Mouse (Mus musculus) macrophage (primary cell): ENCODE data around the gene Gramd1b. TPM values are rescaled to one million over a fixed set of nuclear protein-coding genes. Genes with fewer than 3 reads are reported as not detected.
A peak's percentile ranks its signal among the peaks of the same experiment; 100 is the strongest.

Source experiments
- H3K27ac ChIP-seq: fragments of 350-480 bp; formaldehyde crosslinking; 2 replicates; pipeline ENCODE4 v1.9.0; 2021
- H3K36me3 ChIP-seq: fragments of 350-480 bp; formaldehyde crosslinking; 2 replicates; pipeline ENCODE4 v1.9.0; 2021; ENCODE audit errors: inconsistent target
- H3K4me3 ChIP-seq: fragments of 350-480 bp; formaldehyde crosslinking; 2 replicates; pipeline ENCODE4 v1.9.0; 2021; ENCODE audit errors: inconsistent target
- H3K79me2 ChIP-seq: fragments of 350-480 bp; formaldehyde crosslinking; 2 replicates; pipeline ENCODE4 v1.9.0; 2021; ENCODE audit errors: inconsistent target
- WGBS: methylation state at CpG from one replicate; pipeline ENCODE4 v1.1.7; 2026; ENCODE audit warnings: inconsistent platforms; ENCODE audit not compliant: missing documents; 5-methylcytosine and 5-hydroxymethylcytosine counted together
- polyA plus RNA-seq: library from polyadenylated mRNA; stranded (reverse); fragments of 250-400 nt; gene quantifications from 3 replicates; pipeline ENCODE4 v1.2.4, GENCODE M21; 2018; ENCODE audit warnings: inconsistent platforms

The Gramd1b gene
- polyA plus RNA-seq, 1 experiment from 2014 or later = 73.4 TPM

DNA sequence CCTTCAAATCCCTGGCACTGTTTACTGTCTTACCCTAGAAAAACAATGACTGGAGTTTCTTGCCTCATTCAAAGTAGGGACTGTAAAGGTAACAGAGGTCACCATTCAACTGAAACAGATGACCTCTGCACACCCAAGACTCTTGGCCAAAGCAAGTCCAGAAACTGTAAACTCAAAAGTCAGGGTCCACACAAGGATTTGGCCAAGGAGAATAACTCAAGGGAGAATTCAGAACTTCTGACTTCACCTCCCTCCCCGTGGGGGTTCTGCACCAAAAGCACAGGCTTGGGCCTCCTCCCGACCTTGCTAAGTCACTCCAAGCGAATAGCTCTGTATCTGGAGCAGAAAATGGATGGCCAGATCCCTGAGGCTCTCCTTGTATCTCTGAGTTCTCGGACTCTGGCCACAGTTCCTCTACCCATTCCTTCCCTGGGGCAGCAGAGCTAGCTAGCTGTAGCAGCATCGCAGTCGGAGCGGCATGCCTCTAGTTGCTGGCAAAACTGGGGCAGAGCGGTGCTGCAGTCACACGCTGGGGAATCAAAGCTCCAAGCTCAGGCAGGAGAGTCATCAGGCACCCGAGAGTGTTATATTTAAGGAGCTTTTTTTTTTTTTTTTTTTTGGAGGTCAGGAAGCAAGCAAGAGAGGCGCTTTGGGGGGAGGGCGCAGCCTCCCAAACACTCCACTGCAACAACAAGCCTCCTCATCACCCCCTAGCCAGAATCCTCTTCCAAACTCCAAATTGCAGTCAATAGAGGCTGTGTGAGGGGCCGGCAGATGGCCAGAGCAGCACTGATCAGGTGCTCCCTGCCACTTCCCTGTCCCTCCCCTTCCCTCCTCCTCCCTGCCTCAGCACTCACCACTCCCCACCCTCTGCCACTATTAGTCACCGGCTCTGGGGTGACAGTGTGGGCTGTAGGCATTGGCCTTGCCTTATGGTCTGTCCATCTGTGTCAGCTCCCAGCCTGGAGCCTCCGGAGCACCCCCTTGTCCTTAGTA is 149.5 kb downstream of the Gramd1b start:
- WGBS = 77% methylated on average over 13 of the region's 15 CpGs
- Histone ChIP-seq H3K36me3 (no peaks in the 10 kb centered on the region), H3K4me3 (no peak overlapping the region), H3K79me2 (peaks cover 98% of the 10 kb centered on the region), H3K27ac (peak overlapping the region; percentile 65)

DNA sequence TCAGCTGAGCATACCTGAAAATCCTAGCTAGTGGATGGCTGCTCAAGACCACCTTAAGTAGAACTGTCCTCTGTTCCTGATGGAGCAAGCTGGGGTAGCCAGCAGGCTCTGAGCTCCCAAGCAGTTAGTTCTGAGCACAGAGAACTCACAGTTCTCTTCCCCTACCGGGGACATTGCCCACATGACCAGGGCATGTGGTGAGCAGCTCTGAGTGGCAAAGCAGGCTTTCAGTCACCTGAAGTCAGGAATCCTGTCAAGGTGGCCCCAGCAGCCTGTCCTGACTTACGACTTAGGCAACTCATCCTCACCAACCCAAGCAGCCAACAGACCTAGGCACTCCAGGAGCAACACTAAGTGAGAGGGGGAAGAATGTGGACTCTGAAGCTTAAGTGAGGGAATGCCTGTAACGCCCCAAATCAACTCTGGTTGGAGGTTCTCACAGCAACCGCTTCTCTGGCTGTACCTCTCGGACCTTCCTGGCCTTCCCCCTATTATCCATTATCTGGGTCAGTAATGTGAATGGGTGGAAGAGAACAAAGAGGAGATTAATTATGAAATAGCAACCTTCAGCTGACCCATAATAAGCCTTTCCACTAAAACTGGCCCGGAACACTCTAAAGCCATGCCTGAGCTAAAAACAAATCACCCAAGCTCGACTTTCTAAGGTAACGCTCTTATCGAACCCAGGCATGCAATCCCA is 154.3 kb downstream of the Gramd1b start:
- 89% methylated on average over 9 of the region's 9 CpGs for WGBS
- no peaks in the 10 kb centered on the region for H3K36me3 ChIP-seq
- H3K27ac ChIP-seq = no peak overlapping the region
- H3K4me3 ChIP-seq = no peak overlapping the region
- H3K79me2 ChIP-seq = peaks cover 100% of the 10 kb centered on the region

DNA sequence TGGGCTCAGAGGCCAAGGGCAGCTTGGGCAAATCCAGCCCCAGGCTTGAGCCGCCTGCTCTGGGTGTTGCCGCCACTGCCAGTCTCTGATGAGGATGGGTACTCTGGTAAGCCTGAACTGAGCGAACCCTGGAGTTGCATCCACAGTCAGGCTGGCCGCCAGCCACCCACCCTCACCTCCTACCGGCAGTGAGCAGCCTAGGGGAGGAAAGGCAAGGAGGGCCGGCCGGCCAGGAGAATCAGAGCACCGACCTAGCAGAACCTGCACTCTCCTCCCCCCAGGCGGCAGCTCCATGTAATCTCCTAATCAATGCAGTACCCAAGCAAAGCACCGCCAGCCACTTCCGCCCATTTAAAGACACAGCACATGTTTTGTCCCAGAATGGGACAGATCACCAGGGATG is 155.0 kb downstream of the Gramd1b start:
- no peak overlapping the region for H3K4me3 ChIP-seq
- WGBS = 87% methylated on average over 10 of the region's 11 CpGs
- H3K27ac ChIP-seq = no peak overlapping the region
- peaks cover 100% of the 10 kb centered on the region for H3K79me2 ChIP-seq
- no peaks in the 10 kb centered on the region for H3K36me3 ChIP-seq

DNA sequence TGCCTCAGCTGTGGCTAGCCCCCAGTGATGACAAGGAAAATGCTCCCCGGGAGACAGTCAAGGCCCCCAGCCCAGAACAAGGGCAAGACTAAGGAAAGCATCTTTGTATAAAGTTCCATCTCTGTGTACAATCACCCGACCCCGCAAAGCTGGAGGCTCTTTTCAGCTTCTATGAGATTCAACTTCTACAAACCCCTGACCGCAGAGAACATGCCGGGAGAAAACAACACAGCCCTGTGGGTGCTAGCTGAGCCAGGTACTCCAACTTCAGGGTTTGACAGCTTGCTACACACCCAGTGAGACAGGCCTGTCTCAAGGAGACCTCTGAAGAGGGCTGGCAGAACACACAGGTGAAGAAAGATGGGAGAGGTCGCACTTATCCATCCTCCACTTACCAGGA is 155.7 kb downstream of the Gramd1b start:
- Histone ChIP-seq H3K27ac (no peak overlapping the region), H3K79me2 (peaks cover 100% of the 10 kb centered on the region), H3K36me3 (no peaks in the 10 kb centered on the region), H3K4me3 (no peak overlapping the region)
- WGBS = 93% methylated on average over 6 of the region's 6 CpGs

DNA sequence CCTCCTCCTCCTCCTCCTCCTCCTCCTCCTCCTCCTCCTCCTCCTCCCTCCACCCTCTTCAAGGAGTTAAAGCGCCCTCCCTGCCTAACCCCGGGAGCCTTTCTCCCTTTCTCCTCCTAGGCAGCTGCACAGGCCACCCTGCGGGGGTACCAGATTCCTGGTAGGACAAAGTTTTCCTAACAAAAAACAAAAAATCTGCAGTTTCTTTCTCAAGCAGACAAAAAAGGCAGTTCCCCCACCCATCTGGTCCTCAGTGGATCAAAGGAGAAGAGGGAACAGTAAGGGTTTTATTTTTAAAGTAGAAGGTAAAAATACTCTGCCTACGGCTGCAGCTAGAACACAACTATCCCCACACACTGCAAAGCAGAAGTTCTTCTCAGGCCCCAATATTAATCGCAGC is 156.2 kb downstream of the Gramd1b start:
- H3K79me2 ChIP-seq = peaks cover 100% of the 10 kb centered on the region
- H3K4me3 ChIP-seq = no peak overlapping the region
- H3K27ac ChIP-seq = no peak overlapping the region
- WGBS = 72% methylated on average over 2 of the region's 5 CpGs
- H3K36me3 ChIP-seq = no peaks in the 10 kb centered on the region

- Histone ChIP-seq H3K36me3 (no peaks in the 10 kb centered on the region), H3K79me2 (peaks cover 100% of the 10 kb centered on the region), H3K27ac (no peak overlapping the region), H3K4me3 (no peak overlapping the region)
- 93% methylated on average over 5 of the region's 6 CpGs for WGBS
Measured at GRCm38 (mm10) chr9:40374533-40374971, 156.6 kb downstream of the Gramd1b start.

DNA sequence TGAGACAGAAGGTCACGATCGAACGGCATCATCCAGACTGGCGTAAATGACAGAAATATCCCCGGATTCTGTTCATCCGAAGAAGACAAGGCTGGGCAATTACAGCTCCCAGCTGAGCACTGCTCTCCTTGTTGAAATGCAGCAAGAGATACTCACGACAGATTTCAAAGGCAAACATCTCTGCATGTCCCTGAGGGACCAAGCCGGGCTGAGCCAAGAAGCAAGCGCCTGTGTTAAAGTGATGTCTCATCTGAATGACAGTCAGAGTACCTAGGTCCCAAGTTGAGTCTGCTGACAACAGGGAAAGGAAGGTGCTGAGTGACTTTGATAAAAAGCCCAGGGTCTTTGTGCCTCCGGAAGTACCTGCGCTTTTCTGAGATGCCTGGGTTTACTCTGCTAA is 157.1 kb downstream of the Gramd1b start:
- Histone ChIP-seq H3K4me3 (no peak overlapping the region), H3K36me3 (no peaks in the 10 kb centered on the region), H3K79me2 (peaks cover 100% of the 10 kb centered on the region), H3K27ac (no peak overlapping the region)
- 95% methylated on average over 11 of the region's 11 CpGs for WGBS

GRCm38 (mm10) chr9:40370151-40370550 is 161.0 kb downstream of the Gramd1b start:
- H3K79me2 ChIP-seq = peaks cover 99% of the 10 kb centered on the region
- WGBS = 93% methylated on average over 4 of the region's 4 CpGs
- no peaks in the 10 kb centered on the region for H3K36me3 ChIP-seq
- no peak overlapping the region for H3K27ac ChIP-seq
- no peak overlapping the region for H3K4me3 ChIP-seq

GRCm38 (mm10) chr9:40366795-40367194 is 164.4 kb downstream of the Gramd1b start:
- WGBS = 97% methylated on average over 2 of the region's 8 CpGs
- H3K27ac ChIP-seq = no peak overlapping the region
- no peak overlapping the region for H3K4me3 ChIP-seq
- peaks cover 99% of the 10 kb centered on the region for H3K79me2 ChIP-seq
- no peaks in the 10 kb centered on the region for H3K36me3 ChIP-seq

- H3K4me3 ChIP-seq = no peak overlapping the region
- H3K36me3 ChIP-seq = no peaks in the 10 kb centered on the region
- peaks cover 99% of the 10 kb centered on the region for H3K79me2 ChIP-seq
- no peak overlapping the region for H3K27ac ChIP-seq
- WGBS = 93% methylated on average over 7 of the region's 7 CpGs
Measured at GRCm38 (mm10) chr9:40364312-40364711, 166.9 kb downstream of the Gramd1b start.

GRCm38 (mm10) chr9:40361970-40362369 is 169.2 kb downstream of the Gramd1b start:
- Histone ChIP-seq H3K27ac (no peak overlapping the region), H3K4me3 (no peak overlapping the region), H3K36me3 (no peaks in the 10 kb centered on the region), H3K79me2 (peaks cover 99% of the 10 kb centered on the region)
- 54% methylated on average over 6 of the region's 6 CpGs for WGBS

DNA sequence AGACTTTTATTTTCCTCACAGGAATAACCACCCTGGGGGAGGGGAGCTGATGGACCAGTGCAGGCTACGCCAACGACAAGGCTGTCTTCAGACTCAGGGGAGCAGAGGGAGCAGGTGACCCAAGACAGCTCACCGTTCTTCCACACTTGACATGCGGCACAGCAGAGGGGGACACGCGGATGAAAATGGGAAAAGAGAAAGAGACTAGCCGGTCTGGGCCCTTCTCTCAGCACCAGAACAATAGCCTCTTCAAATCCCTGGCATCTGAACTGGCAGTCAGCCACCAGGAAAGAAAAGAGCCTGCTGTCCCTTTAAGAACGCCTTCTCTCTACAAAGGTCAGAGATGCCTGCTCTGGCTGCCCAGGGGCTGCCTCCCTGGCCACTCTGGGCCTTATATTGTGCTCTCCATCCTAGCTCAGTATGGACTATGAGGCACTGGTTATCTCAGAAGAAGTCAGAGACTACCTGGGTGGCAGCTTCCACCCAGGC is 172.7 kb downstream of the Gramd1b start:
- Histone ChIP-seq H3K27ac (no peak overlapping the region), H3K4me3 (no peak overlapping the region), H3K79me2 (peaks cover 100% of the 10 kb centered on the region), H3K36me3 (no peaks in the 10 kb centered on the region)
- 95% methylated on average over 8 of the region's 8 CpGs for WGBS

DNA sequence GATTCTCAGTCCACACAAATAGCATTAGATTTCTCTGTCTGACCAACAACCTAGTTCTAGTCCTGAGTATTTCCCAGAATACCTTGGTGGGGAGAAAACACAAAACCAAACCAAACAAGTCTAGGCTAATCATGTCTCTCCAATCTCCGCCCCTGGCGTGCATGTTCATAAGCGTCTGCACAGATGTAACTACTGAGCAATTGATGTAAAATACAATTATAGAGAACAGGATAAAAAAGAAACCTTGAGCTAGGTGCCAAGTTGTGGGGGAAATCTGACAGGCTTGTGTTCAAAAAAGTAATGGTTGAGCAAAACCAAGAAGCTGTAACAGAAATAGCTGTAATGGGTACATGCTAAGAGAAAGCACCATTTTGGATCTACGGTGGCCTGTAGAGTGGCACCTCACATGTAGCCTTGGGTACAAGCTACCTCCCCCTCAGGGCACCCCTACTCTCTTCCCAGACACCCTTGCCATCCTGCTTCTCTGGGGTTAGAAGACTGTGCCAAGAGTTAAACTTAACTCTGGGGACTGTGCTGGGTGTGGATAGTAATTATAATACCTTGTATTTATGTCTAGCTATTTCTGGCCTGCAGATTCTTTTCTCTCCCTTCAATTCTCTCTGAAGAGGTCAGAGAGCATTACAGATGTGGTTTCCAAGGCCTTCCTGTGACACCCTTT is 174.3 kb downstream of the Gramd1b start:
- H3K79me2 ChIP-seq = peaks cover 100% of the 10 kb centered on the region

GRCm38 (mm10) chr9:40356368-40356767 is 174.8 kb downstream of the Gramd1b start:
- 86% methylated on average over 5 of the region's 5 CpGs for WGBS
- H3K27ac ChIP-seq = no peak overlapping the region
- no peak overlapping the region for H3K4me3 ChIP-seq
- peaks cover 100% of the 10 kb centered on the region for H3K79me2 ChIP-seq
- no peaks in the 10 kb centered on the region for H3K36me3 ChIP-seq

More for the DNA sequence above, 174.3 kb downstream of the Gramd1b start:
- WGBS = 97% methylated on average over 4 of the region's 4 CpGs
- Histone ChIP-seq H3K36me3 (no peaks in the 10 kb centered on the region), H3K4me3 (no peak overlapping the region), H3K27ac (no peak overlapping the region)
